Mouse (Mus musculus) lung, postnatal 4 days (tissue): ENCODE data around the gene Cd53.

Experiments
- DNase-seq, 2 experiments: peaks; one replicate each; pipeline ENCODE4 v3.0.0; 2021

The Cd53 gene

GRCm38 (mm10) chr3:106789930-106790329 is at the start of gene Cd53:
TSS of gene Cd53 (minus strand) at chr3:106790149.
- DNase-seq: peak in 1 of 2 experiments; percentile 17

GRCm38 (mm10) chr3:106832107-106832506 is 42.2 kb upstream of the Cd53 start:
- DNase-seq: peak in 1 of 2 experiments; percentile 8

- no peak for DNase-seq
These were observed 36.2 kb upstream of the Cd53 start, which contains the start of gene Olfr266 for GRCm38 (mm10) chr3:106826187-106826586. TSS of gene Olfr266 (minus strand) at chr3:106826287.

GRCm38 (mm10) chr3:106817676-106818075 is 27.7 kb upstream of the Cd53 start:
- no peak for DNase-seq

GRCm38 (mm10) chr3:106808972-106809695 is 19.2 kb upstream of the Cd53 start:
- DNase-seq: no peak

GRCm38 (mm10) chr3:106798079-106798478 is 8.1 kb upstream of the Cd53 start:
- no peak for DNase-seq

- no peak for DNase-seq
These were observed 1.5 kb downstream of the Cd53 start for GRCm38 (mm10) chr3:106788440-106788887.

GRCm38 (mm10) chr3:106787972-106788371 is 2.0 kb downstream of the Cd53 start:
- no peak for DNase-seq

GRCm38 (mm10) chr3:106785130-106785529 is 4.8 kb downstream of the Cd53 start:
- no peak for DNase-seq

GRCm38 (mm10) chr3:106771834-106772233 is 18.1 kb downstream of the Cd53 start:
- no peak for DNase-seq

GRCm38 (mm10) chr3:106755898-106756297 is 34.1 kb downstream of the Cd53 start:
- no peak for DNase-seq

GRCm38 (mm10) chr3:106722028-106722945 is 67.7 kb downstream of the Cd53 start:
- DNase-seq: peak; percentile 87 to 91

- DNase-seq: peak; percentile 96 to 99
These were observed 68.4 kb downstream of the Cd53 start for GRCm38 (mm10) chr3:106721397-106722027.
